Mouse (Mus musculus) gastrocnemius, postnatal 4 days (tissue): ENCODE measurements around the gene Nptx1. TPM values are rescaled to one million over a fixed set of nuclear protein-coding genes. Genes with fewer than 3 reads are reported as not detected.
A peak's percentile ranks its signal among the peaks of the same experiment; 100 is the strongest.

Source experiments
- DNase-seq, 2 experiments: peaks; one replicate each; pipeline ENCODE4 v3.0.0; 2021 to 2022; ENCODE audit warnings: low spot score in 2 of 2, mixed read lengths in 2 of 2
- total RNA-seq, 2 experiments: library from RNA; stranded (reverse); gene quantifications; 2 replicates each; pipeline ENCODE4 v1.2.3; 2021

Nptx1 gene
- total RNA-seq, 2 experiments from 2014 or later = 0.67 to 0.88 TPM

DNA sequence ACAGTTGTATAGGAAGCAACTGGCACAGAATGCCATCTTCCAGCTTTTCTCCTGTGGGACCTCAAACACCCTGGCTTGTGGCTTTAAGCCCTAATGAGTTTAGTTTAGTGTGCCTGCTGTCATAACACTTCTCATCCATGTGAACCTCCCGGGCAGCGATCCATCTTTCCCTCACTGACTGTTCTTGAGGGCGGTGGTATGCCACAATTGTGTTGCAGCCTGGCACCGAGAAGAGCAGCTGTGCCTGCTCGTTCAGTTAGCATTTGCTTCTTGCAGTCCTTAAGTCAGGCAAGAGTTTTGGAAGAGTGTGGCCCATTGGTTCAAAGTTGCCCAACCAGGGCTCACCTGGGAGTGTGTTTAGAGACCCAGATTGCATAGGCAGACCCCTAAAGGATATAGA, 51.4 kb downstream of the Nptx1 start:
- peak in 1 of 2 experiments; percentile 55 for DNase-seq

DNA sequence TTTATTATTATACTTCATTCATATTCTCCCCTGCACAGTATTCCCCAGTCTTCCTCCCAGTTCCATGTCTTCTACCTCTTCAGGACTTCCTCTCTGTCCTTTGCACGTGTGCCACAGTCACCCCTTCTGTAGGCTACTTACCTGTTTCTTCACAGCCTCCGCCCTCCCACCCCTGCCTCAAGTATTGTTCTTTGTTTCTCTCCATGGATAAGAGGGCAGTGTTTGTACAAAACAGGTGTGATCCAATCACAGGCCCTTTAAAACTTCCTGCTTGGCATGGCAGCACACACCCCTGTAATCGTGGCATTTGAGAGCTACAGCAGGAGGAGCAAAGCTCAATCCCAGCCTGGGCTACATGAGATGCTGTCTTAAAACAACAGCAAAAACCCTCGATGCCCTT, 54.0 kb downstream of the Nptx1 start:
- DNase-seq = no peak

DNA sequence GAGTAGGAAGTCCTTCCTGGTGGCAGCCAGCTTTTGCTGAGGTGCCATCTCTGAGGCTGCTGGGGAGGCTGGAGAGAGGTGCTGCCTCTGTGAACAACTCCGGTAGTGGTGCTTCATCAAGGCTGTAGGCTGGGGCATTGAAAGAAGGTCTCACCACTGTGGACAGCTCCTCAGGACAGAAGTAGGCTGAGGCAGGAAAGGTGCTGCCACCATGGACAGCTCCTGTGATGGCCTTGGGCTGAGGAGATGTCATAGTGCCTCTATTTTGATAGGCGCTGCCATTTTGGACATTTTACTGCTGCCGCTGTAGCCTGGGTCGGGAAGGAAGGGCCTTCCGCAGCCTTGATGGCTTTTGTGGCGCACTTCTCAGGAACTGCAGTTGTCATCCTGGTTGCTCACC, 54.7 kb downstream of the Nptx1 start:
- DNase-seq = no peak

DNA sequence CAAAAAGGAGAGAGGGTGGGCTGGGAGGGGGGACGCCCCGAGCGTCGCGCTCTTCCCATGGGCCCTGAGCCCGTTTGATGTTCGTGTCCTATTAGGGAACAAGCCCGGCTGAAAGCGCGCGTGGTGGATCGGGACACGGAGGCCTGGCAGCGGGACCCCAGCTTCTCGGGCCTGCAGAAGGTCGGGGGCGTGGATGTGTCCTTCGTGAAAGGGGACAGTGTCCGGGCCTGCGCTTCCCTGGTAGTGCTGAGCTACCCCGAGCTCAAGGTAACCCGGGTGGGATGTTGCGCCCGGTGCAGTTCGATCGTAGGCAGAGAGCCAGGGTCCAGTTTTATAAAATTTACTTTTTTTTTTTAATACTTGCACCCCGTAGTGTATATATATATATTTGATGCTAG, 55.9 kb downstream of the Nptx1 start:
- DNase-seq = peak in 1 of 2 experiments; percentile 33

DNA sequence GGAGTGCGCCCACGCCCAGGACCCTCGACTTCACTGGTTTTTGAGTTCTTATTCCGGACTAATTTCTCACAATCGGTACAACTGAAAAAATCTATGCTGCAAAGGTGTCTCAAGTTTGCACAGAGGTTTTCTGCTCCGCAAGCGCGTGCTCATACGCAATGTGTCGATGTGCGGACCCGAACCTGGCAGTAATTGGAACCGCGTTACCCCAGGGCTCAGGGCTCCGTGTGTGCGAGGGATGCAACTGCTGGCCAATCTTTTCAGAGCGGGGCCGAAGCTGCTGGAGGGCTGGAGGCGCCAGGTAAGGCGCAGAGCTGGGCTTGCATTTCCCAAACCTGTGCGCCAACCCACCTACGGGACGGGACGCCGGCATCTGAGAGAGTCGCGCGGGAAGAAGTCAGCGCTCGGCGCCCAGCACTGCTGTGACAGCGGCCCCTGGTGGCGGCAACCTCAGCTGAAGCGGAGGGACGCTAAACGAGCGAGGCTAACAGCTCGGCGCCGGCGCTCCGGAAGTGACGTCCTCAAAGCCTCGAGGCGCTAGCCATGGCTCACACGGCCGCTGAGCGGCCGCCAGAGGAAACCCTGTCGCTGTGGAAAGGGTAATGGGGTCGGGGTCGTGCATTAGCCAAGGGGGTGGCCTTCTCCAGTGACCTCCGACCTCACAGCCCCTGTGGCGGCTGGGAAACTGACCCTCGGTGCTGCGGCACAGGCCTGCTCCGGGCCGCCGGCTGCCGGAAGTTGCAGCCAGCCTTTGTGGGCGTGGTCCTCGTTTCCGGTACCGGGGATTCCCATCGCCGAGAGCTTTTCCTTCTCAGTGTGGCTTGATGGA, 56.5 kb downstream of the Nptx1 start, which contains the start of gene Endov:
Gene Endov (plus strand): TSS at position 487 of the 829 bp plus-strand sequence.
- DNase-seq = peak; percentile 98 to 100

Other genes with a start within 250 kb of the Nptx1 start
- 100 to 1,000 TPM; 106 to 113 TPM for gene Eif4a3, start 247.7 kb downstream of the Nptx1 start, total RNA-seq
- under 1 TPM; 0.73 to 0.93 TPM for gene Card14, start 240.0 kb downstream of the Nptx1 start, total RNA-seq
- 1 to 10 TPM; 5.9 to 6.5 TPM for gene Sgsh, start 192.2 kb downstream of the Nptx1 start, total RNA-seq
- 1 to 10 TPM; 5.3 TPM for gene Slc26a11, start 192.2 kb downstream of the Nptx1 start, total RNA-seq
- gene Rnf213, start 154.7 kb downstream of the Nptx1 start, total RNA-seq = 10 to 100 TPM in 1 of 2 experiments, 1 to 10 TPM in 1; 9.2 to 10.9 TPM
- gene Endov, start 56.4 kb downstream of the Nptx1 start, total RNA-seq = 10 to 100 TPM; 19.3 to 22.1 TPM
- gene Rptor, start 55.2 kb upstream of the Nptx1 start, total RNA-seq = 10 to 100 TPM; 42.8 to 47.5 TPM